In genomic region chr12:15604630-15605029, GRCm38 (mm10) we compare ENCODE assay signal across 11 mouse cellular contexts.
"Had no signal": no experiment of that assay in that cellular context is flagged by ENCODE, and none has a peak within 500 bp of the region (broad histone marks: within the 10 kb centered on the region; RNA-seq: fewer than 3 reads in every experiment).

No protein-coding gene starts in this region.

- H3K36me3 ChIP-seq: limb, embryonic 12.5 days; liver, embryonic 13.5 days; lung, embryonic 15.5 days; midbrain, embryonic 15.5 days had no signal

- H3K27ac ChIP-seq: liver, embryonic 13.5 days; lung, embryonic 15.5 days had no signal

- H3K27me3 ChIP-seq: limb, embryonic 12.5 days; liver, embryonic 13.5 days; lung, embryonic 15.5 days; midbrain, embryonic 15.5 days had no signal

- H3K4me1 ChIP-seq: liver, embryonic 13.5 days had no signal

- ATAC-seq: liver, postnatal 0 days; midbrain, embryonic 15.5 days had no signal

- H3K9ac ChIP-seq: limb, embryonic 12.5 days; liver, embryonic 13.5 days; liver, postnatal 0 days; lung, embryonic 15.5 days; midbrain, embryonic 15.5 days had no signal

- H3K4me3 ChIP-seq: limb, embryonic 12.5 days; liver, embryonic 13.5 days; lung, embryonic 15.5 days; midbrain, embryonic 15.5 days had no signal

- H3K4me2 ChIP-seq: limb, embryonic 12.5 days; liver, embryonic 13.5 days; lung, embryonic 15.5 days; midbrain, embryonic 15.5 days had no signal

- H3K9me3 ChIP-seq: limb, embryonic 12.5 days; liver, embryonic 13.5 days; lung, embryonic 15.5 days; midbrain, embryonic 15.5 days had no signal

- DNase-seq: kidney, adult 8-10 months; kidney, postnatal 25 days; layer of hippocampus, adult 9-11 months; liver; liver, embryonic 13.5 days; liver, postnatal 0 days; lung, postnatal 36 days; right cerebral cortex, postnatal 25 days had no signal
